Mouse (Mus musculus) forebrain, postnatal 0 days (tissue): ENCODE results near the gene Kcnma1. TPM values are rescaled to one million over a fixed set of nuclear protein-coding genes. Genes with fewer than 3 reads are reported as not detected.

Source experiments
- ATAC-seq: fragments of 200-750 bp; cut with Nextera tagmentation; 2 replicates; pipeline ENCODE4 v1.8.0; 2017; ENCODE audit warnings: mild to moderate bottlenecking, moderate library complexity
- DNase-seq: peaks from one replicate; pipeline ENCODE4 v3.0.0-alpha.2; 2015
- H3K27ac ChIP-seq: fragments of 300-500 bp; sonication (generic); 2 replicates; pipeline ENCODE4 v1.5.1; 2014; ENCODE audit warnings: low read depth, mild to moderate bottlenecking, antibody characterized with exemption, low read length, moderate library complexity, mixed read lengths
- H3K27me3 ChIP-seq: fragments of 300-500 bp; sonication (generic); 2 replicates; pipeline ENCODE4 v1.6.1; 2014; ENCODE audit warnings: mild to moderate bottlenecking, low read length, mixed read lengths; ENCODE audit not compliant: insufficient read depth
- H3K36me3 ChIP-seq: fragments of 300-500 bp; sonication (generic); 2 replicates; pipeline ENCODE4 v1.6.1; 2014; ENCODE audit warnings: mild to moderate bottlenecking, moderate library complexity; ENCODE audit not compliant: insufficient read depth
- H3K4me1 ChIP-seq: fragments of 300-500 bp; sonication (generic); 2 replicates; pipeline ENCODE4 v1.6.1; 2014; ENCODE audit warnings: antibody characterized with exemption; ENCODE audit not compliant: insufficient read depth
- H3K4me2 ChIP-seq: fragments of 300-500 bp; sonication (generic); 2 replicates; pipeline ENCODE4 v1.6.1; 2014; ENCODE audit warnings: low read depth, mild to moderate bottlenecking, moderate library complexity
- H3K4me3 ChIP-seq: fragments of 300-500 bp; sonication (generic); 2 replicates; pipeline ENCODE4 v1.5.1; 2014; ENCODE audit warnings: low read depth, low read length, mixed read lengths
- H3K9ac ChIP-seq: fragments of 300-500 bp; sonication (generic); 2 replicates; pipeline ENCODE4 v1.6.1; 2014; ENCODE audit warnings: mild to moderate bottlenecking
- H3K9me3 ChIP-seq: fragments of 300-500 bp; sonication (generic); 2 replicates; pipeline ENCODE4 v1.6.1; 2016; ENCODE audit warnings: low read length
- CTCF ChIP-seq: sonication (generic); IDR thresholded peaks from 2 replicates; pipeline ENCODE4 v1.5.1; 2016; ENCODE audit warnings: antibody characterized with exemption, control low read depth, low read depth
- WGBS: fragments of 180-500 bp; shearing (Covaris S2); extraction: QIAGEN DNeasy Blood & Tissue Kit; methylation state at CpG from one replicate; pipeline ENCODE4 v1.1.7; 2014; 5-methylcytosine and 5-hydroxymethylcytosine counted together
- polyA plus RNA-seq: library from polyadenylated mRNA; unstranded; fragments of >200 nt; fragmentation: Nextera tagmentation; extraction: Ambion mirVana; gene quantifications from 2 replicates; pipeline ENCODE4 v1.2.1, GENCODE M21; 2015
- total RNA-seq: library from RNA; depleted of rRNA; stranded (reverse); fragments of >200 nt; gene quantifications from 2 replicates; pipeline ENCODE4 v1.2.3, GENCODE M21; 2014

The Kcnma1 gene
- total and polyA plus RNA-seq, 2 experiments from 2014 or later: 18.7 to 35.8 TPM

DNA sequence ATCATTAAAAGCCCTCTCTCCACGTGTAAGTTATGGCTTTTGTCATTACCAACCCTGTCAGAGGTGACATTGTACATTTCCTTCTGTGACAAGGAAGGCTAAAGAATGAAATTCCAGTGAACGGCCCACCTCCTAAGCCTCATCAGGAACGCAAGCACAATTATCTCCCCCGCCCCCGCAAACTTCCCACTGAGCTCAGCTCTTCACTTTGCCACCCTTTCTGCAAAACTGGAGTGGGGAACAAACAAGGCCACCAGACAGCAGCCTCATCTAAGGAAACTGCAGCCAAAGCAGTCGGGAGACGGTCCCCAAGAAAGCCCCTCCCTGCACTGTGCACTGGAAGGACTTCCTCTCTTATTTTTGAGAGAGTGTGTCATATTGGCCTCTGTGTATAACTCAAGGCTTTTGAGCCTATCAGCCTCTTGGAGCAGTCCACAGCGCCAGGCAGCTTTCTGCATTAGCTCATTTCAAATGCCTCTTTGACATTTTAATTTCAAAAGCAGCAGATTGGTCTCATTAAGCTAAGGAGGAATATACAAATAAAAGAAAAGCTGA lies 512.0 kb downstream of the Kcnma1 start:
- no peaks in the 10 kb centered on the region; the same call in 1 of the 2 replicates for H3K36me3 ChIP-seq
- WGBS: 23% methylated on average over 8 of the region's 8 CpGs
- H3K4me2 ChIP-seq: no peak overlapping the region
- H3K4me1 ChIP-seq: no peaks in the 10 kb centered on the region
- H3K9me3 ChIP-seq: no peaks in the 10 kb centered on the region
- peak; percentile 92 for ATAC-seq
- H3K4me3 ChIP-seq: no peak overlapping the region
- no peak for TF ChIP-seq CTCF
- H3K27ac ChIP-seq: no peak overlapping the region
- H3K9ac ChIP-seq: no peak overlapping the region
- no peaks in the 10 kb centered on the region for H3K27me3 ChIP-seq
- peak; percentile 24 for DNase-seq

GRCm38 (mm10) chr14:23496801-23497200 lies 517.5 kb downstream of the Kcnma1 start:
- no peaks in the 10 kb centered on the region for H3K4me1 ChIP-seq
- no peak overlapping the region for H3K9ac ChIP-seq
- H3K27me3 ChIP-seq: no peaks in the 10 kb centered on the region
- H3K4me3 ChIP-seq: no peak overlapping the region
- H3K4me2 ChIP-seq: no peak overlapping the region
- no peaks in the 10 kb centered on the region for H3K9me3 ChIP-seq
- ATAC-seq (no peak), DNase-seq (no peak)
- H3K27ac ChIP-seq: no peak overlapping the region
- 91% methylated on average over 3 of the region's 3 CpGs for WGBS
- peaks cover 3% of the 10 kb centered on the region for H3K36me3 ChIP-seq
- no peak for TF ChIP-seq CTCF

DNA sequence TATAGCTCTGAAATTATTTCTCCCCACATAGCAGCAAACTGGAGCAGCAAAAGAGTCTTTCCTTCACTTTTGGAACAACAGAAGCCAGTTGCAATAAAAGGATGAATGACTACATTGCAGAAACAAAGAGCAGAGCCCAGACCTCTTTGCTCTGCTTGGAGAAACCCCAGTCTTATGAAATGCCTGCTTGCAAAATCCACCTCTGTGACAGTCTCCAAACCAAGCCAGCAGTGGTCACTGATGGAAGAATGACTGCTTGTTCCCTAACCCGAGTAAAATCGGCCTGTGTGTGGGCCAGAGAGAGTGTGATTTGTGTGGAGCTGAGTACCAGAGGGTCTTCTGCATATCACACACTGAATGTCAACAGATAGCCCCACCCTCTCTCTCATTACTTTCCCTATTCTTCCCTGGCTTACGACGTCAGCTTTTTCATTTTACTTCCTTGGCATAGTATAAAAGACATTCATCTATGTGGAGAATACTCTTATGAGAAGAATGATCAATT lies 518.0 kb downstream of the Kcnma1 start:
- H3K4me1 ChIP-seq: no peaks in the 10 kb centered on the region
- H3K9ac ChIP-seq: no peak overlapping the region
- H3K4me2 ChIP-seq: no peak overlapping the region
- no peak overlapping the region for H3K4me3 ChIP-seq
- H3K9me3 ChIP-seq: no peaks in the 10 kb centered on the region
- H3K36me3 ChIP-seq: peaks cover 3% of the 10 kb centered on the region
- no peak for TF ChIP-seq CTCF
- DNase-seq (no peak), ATAC-seq (no peak)
- WGBS: 71% methylated on average over 4 of the region's 4 CpGs
- H3K27ac ChIP-seq: no peak overlapping the region
- H3K27me3 ChIP-seq: no peaks in the 10 kb centered on the region

- ATAC-seq (no peak), DNase-seq (no peak)
- H3K27ac ChIP-seq: no peak overlapping the region
- no peaks in the 10 kb centered on the region for H3K4me1 ChIP-seq
- H3K4me2 ChIP-seq: no peak overlapping the region
- H3K27me3 ChIP-seq: no peaks in the 10 kb centered on the region
- no peaks in the 10 kb centered on the region for H3K9me3 ChIP-seq
- no peak for TF ChIP-seq CTCF
- H3K36me3 ChIP-seq: peaks cover 3% of the 10 kb centered on the region
- WGBS: 61% methylated on average over 3 of the region's 3 CpGs
- H3K4me3 ChIP-seq: no peak overlapping the region
- no peak overlapping the region for H3K9ac ChIP-seq
Measured at GRCm38 (mm10) chr14:23494496-23494800, 519.8 kb downstream of the Kcnma1 start.

DNA sequence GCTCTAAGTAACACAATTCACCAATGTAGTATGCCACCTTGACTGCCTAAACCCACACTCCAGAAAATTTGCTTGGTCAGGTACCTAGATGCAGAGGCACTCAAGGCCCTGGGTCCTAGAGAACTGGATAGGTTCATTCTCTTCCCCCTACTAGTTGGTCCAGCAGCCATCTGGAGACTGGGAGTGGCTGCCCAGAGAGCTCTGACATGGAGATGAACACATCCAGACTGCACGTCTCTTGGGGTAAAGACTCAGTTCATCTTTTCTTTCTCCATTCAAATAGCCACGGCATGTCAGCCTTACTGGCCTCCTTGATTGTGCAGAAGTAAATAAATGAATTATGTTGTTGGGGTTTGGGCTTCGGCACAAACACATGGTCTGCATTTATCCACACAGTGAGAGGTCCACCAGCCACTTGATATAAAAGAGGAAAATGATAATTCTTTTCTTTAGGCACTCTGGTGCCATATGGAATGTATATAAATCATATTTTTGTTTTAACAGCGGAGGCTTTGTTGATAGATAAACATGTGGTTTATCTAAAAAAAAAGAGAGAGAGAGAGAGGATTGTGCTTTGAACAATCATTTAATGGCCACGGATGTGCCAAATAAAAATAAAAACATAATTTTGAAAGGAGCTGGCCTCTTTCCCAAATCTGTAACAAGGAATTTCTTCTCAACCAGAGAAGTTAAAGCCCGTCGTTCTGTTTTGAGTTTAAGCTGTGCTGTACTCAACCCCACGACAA lies 520.4 kb downstream of the Kcnma1 start:
- WGBS: 57% methylated on average over 8 of the region's 8 CpGs

DNA sequence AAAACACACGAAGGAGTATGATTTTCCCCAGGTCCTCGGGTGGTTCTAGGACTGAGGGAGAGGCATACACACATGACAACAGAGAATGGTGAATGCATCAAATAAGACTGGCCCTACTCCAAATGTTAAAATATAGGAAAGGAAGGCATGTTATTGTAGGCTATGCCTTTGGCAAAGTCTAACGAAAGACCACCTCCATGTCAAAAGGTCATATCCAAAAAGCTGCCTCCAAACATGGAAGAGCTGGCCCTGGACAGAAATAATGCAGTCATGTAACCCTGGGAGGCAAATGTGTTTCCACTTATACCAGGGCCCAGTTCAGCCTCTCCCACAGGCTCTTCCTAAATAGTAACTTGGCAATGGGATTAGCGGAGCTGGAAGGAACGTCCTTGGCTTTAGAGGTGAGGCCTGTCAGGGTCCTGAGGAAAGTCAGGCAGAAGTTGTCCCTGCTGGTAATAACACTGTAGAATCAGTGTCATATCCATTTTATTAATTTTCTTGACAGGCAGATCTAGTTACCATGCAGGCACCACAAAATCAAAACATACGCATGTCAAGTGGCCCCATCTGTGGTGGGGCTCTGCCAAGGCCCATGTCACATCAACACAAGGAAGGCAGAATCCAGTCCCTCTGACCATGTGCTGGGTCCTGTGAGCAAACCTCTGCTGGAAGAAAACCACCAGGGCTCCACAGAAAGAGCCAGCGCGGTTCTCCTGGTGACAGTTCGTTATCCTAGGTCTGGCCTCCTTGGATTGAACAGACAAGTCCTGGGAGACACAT lies 521.5 kb downstream of the Kcnma1 start:
- Histone ChIP-seq H3K27ac (no peak overlapping the region), H3K4me3 (no peak overlapping the region), H3K36me3 (peaks cover 3% of the 10 kb centered on the region), H3K9me3 (no peaks in the 10 kb centered on the region), H3K9ac (no peak overlapping the region), H3K4me2 (no peak overlapping the region), H3K4me1 (no peaks in the 10 kb centered on the region), H3K27me3 (no peaks in the 10 kb centered on the region)
- no peak for TF ChIP-seq CTCF
- DNase-seq (no peak), ATAC-seq (peak; percentile 76)
- 80% methylated on average over 9 of the region's 9 CpGs for WGBS

More for the DNA sequence above, 520.4 kb downstream of the Kcnma1 start:
- Histone ChIP-seq H3K4me3 (no peak overlapping the region), H3K4me2 (no peak overlapping the region), H3K27ac (no peak overlapping the region), H3K9me3 (no peaks in the 10 kb centered on the region), H3K4me1 (no peaks in the 10 kb centered on the region), H3K27me3 (no peaks in the 10 kb centered on the region), H3K36me3 (peaks cover 3% of the 10 kb centered on the region), H3K9ac (no peak overlapping the region)
- no peak for DNase-seq
- TF ChIP-seq CTCF: no peak
- no peak for ATAC-seq

GRCm38 (mm10) chr14:23491359-23491758 lies 522.9 kb downstream of the Kcnma1 start:
- H3K4me3 ChIP-seq: no peak overlapping the region
- H3K4me2 ChIP-seq: no peak overlapping the region
- no peak for ATAC-seq
- no peaks in the 10 kb centered on the region for H3K9me3 ChIP-seq
- H3K4me1 ChIP-seq: no peaks in the 10 kb centered on the region
- no peak overlapping the region for H3K27ac ChIP-seq
- peaks cover 3% of the 10 kb centered on the region for H3K36me3 ChIP-seq
- DNase-seq: no peak
- H3K9ac ChIP-seq: no peak overlapping the region
- no peak for TF ChIP-seq CTCF
- no peaks in the 10 kb centered on the region for H3K27me3 ChIP-seq
- WGBS: 58% methylated on average over 2 of the region's 2 CpGs
